Mouse (Mus musculus) CD4-positive, CD25-positive, alpha-beta regulatory T cell (primary cell): ENCODE data around the gene Grm7. TPM values are rescaled to one million over a fixed set of nuclear protein-coding genes. Genes with fewer than 3 reads are reported as not detected.

ENCODE experiments used
- polyA plus RNA-seq: library from polyadenylated mRNA; unstranded; fragments of 100-300 nt; shearing (Covaris generic); gene quantifications from one replicate; pipeline ENCODE4 v1.2.1, GENCODE M21; 2017

Grm7 gene
- not detected for polyA plus RNA-seq

DNA sequence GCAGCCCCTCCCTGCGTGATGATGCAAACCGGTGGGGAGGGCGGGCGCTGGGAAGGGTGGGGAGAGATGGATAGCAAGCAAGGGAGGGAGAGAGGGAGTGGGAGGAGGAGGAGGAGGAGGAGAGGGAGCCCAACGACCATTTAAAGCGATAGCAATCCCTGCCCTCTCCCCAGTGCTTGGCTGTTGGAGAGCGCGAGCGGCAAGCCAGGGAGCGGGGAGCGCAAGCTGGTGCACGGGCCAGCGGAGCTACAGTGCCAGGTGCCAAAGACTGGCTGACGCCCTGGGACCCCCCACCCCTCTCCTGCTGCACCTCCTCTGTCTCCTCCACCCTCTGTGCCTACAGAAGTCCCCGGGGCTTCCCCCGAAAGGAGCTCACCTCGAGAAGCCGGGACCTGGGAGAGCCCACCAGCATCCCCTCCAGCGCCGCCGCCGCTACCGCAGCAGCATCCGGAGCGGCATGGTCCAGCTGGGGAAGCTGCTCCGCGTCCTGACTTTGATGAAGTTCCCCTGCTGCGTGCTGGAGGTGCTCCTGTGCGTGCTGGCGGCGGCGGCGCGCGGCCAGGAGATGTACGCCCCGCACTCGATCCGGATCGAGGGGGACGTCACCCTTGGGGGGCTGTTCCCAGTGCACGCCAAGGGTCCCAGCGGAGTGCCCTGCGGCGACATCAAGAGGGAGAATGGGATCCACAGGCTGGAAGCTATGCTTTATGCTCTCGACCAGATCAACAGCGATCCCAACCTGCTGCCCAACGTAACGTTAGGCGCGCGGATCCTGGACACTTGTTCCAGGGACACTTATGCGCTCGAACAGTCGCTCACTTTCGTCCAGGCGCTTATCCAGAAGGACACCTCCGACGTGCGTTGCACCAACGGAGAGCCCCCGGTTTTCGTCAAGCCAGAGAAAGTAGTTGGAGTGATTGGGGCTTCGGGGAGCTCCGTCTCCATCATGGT, at the start of gene Grm7:
Gene Grm7, plus strand, starts transcription at position 171 of the 951 bp plus-strand sequence.

